Mouse (Mus musculus): ENCODE measurements at regions not wholly inside any gene's neighbourhood (a gene's known extent, or its start where the extent isn't known, plus 50 kb on each side); places are given as distances from the start of the nearest gene placed in this dataset.

DNA sequence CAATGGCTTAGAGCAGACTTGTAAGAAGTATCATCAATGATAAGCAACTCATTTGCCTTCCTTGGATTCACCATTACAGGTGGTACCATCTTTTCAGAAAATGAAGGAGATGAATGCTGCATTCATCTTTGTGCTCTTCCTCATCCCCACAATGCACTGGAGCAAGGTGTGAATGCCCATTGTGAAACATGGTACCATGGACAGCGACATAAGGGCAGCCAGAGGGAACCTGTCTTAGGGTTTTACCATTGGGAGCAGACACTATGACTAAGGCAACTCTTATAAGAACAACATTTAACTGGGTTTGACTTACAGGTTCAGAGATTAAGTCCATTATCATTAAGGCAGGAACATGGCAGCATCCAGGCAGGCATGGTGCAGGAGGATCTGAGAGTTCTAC is 60.1 kb upstream of the Kcnj6 start:
- Histone ChIP-seq H3K4me2 (no peak overlapping the region), H3K36me3 (replicated peaks) (no peaks in the 10 kb centered on the region), H3K9me3 (no peaks in the 10 kb centered on the region), H3K4me3 (replicated peaks) (no peak overlapping the region), H3K27ac (no peak overlapping the region), H3K9ac (no peak overlapping the region), H3K27me3 (no peaks in the 10 kb centered on the region), H3K4me1 (no peaks in the 10 kb centered on the region)
- WGBS = 31% methylated on average over 1 of the region's 1 CpGs
- ATAC-seq (ENCODE audit: low FRiP score) = no peak

DNA sequence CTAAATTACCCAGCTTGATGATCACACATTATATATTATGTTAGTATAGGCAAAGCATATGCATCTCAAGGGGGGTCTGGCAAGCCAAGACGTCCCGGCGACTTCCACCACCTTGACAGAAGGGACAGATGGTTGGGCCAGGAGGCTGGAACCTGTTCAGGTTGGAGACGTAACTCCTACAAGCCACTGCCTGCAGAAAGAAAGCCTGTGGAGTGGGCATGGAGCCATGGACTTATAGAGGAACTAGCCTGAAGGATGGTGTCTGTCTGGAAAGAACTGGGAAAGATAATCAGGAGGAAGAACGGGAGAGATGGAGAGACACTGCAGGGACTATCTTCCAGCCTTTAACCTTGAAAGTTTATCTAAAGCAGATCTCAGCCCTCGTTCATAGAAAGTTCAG is 66.9 kb upstream of the Kcnj6 start:
- Histone ChIP-seq H3K27me3 (no peaks in the 10 kb centered on the region), H3K4me3 (replicated peaks) (no peak overlapping the region), H3K27ac (no peak overlapping the region), H3K36me3 (replicated peaks) (no peaks in the 10 kb centered on the region), H3K4me2 (no peak overlapping the region), H3K9ac (no peak overlapping the region), H3K4me1 (no peaks in the 10 kb centered on the region), H3K9me3 (no peaks in the 10 kb centered on the region)
- ATAC-seq (ENCODE audit: low FRiP score) = no peak
- WGBS = 85% methylated on average over 6 of the region's 6 CpGs

DNA sequence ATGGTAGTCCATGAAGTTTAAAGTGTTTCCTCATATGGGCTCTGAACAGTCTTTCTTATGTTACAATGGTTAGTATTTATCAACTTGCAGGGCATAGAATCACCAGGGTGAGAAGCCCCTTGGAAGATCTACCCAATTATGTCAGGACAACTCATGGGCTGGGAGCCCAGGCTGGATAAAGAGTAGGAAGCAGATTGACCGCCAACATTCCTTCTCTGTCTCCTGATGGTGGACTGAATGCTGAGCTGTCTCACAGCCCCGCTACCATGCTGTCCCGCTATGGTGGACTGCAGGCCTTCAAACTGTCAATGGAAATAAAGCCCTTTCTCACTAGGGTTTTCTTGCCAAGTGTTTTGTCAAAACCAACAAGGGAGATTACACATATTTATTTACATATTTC is 69.2 kb upstream of the Kcnj6 start:
- Histone ChIP-seq H3K9me3 (no peaks in the 10 kb centered on the region), H3K4me3 (replicated peaks) (no peak overlapping the region), H3K4me2 (no peak overlapping the region), H3K9ac (no peak overlapping the region), H3K36me3 (replicated peaks) (no peaks in the 10 kb centered on the region), H3K27ac (no peak overlapping the region), H3K27me3 (no peaks in the 10 kb centered on the region), H3K4me1 (no peaks in the 10 kb centered on the region)
- 90% methylated on average over 3 of the region's 3 CpGs for WGBS
- ATAC-seq (ENCODE audit: low FRiP score) = no peak

DNA sequence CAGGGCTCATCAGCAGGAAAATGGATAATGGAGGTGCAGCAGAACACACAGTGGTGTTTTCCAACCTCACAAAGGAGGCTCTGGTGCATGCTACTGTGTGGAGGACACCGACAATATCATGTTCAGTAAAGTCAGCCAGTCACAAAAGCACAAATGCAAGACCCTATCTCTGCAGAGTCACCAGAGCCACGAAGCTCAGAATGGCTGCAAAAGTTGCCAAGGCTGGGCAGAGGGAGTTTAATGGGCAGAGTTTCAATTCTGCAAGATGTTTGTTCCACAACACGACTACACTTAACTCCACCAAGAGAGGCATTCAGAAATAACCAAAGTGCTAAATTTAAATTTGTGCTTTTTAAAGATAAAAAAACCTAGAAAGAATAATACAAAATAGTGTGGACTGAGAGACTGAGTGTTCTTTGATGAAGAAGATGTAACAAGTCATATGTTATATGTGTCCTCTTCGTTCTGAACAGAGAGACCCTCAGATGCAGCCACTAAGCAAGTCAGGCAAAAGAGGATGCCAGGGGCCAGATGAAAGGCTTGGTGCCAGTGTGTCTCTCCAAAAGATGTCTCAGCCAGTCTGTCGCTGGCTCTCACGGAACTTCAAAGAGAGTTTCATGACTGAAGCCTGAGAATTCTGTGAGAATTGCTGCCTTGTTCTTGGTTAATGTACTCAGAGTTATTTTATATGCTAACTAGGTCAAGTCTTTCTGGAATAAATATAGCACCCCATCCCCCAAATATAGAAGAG is 95.1 kb upstream of the Kcnj6 start:
- ATAC-seq (ENCODE audit: low FRiP score) = no peak
- H3K9ac ChIP-seq = no peak overlapping the region
- no peak overlapping the region for H3K4me2 ChIP-seq
- H3K9me3 ChIP-seq = no peaks in the 10 kb centered on the region
- H3K27ac ChIP-seq = no peak overlapping the region
- H3K36me3 ChIP-seq (replicated peaks) = no peaks in the 10 kb centered on the region
- H3K4me1 ChIP-seq = no peaks in the 10 kb centered on the region
- H3K4me3 ChIP-seq (replicated peaks) = no peak overlapping the region
- no peaks in the 10 kb centered on the region for H3K27me3 ChIP-seq
- WGBS = 72% methylated on average over 6 of the region's 6 CpGs

DNA sequence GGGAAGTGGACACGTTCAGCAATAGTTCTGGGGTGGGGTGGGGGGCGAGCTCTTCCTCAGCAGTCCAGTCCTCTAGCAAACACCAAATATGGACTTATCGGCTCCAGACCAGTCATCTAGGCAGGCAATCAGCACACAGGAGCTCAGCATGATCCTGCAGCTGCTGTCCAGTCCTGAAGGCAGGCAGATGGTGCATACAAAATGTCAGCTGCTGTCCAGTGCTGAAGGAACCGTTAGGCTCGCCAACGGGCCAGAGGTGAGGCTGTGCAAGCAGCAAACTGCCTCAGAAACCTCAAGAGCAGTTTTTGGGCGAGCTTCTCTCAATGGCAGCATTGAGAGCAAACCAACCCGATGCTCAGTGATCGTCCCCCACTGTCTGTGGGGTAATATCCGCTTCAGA is 96.3 kb upstream of the Kcnj6 start:
- WGBS = 36% methylated on average over 10 of the region's 10 CpGs
- H3K4me3 ChIP-seq (replicated peaks) = no peak overlapping the region
- H3K27me3 ChIP-seq = no peaks in the 10 kb centered on the region
- H3K36me3 ChIP-seq (replicated peaks) = no peaks in the 10 kb centered on the region
- H3K4me1 ChIP-seq = no peaks in the 10 kb centered on the region
- no peak overlapping the region for H3K27ac ChIP-seq
- H3K9me3 ChIP-seq = no peaks in the 10 kb centered on the region
- H3K9ac ChIP-seq = no peak overlapping the region
- no peak overlapping the region for H3K4me2 ChIP-seq
- ATAC-seq (ENCODE audit: low FRiP score) = no peak

DNA sequence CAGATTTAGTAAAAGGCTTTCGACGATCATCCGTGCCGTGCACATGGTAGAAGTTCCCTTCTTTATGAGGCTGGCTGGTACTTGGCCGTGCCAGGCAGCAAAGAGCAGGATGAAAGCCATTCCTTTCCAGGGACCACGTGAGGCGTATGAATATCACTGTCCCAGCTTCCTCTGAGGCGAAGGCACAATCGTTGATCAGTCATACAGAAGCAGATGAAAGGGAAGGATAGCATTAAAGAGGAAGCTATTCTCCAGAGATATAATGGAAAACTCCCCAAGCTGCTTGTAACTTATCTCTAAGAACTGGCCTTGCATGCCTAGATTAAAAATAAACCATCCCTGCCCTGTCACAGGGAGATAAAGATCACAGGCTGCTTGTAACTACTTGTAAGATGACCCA is 103.5 kb upstream of the Kcnj6 start:
- no peak overlapping the region for H3K4me3 ChIP-seq (replicated peaks)
- H3K9me3 ChIP-seq = no peaks in the 10 kb centered on the region
- no peaks in the 10 kb centered on the region for H3K4me1 ChIP-seq
- H3K36me3 ChIP-seq (replicated peaks) = no peaks in the 10 kb centered on the region
- no peak overlapping the region for H3K27ac ChIP-seq
- H3K9ac ChIP-seq = no peak overlapping the region
- no peaks in the 10 kb centered on the region for H3K27me3 ChIP-seq
- 85% methylated on average over 9 of the region's 9 CpGs for WGBS
- ATAC-seq (ENCODE audit: low FRiP score) = no peak
- no peak overlapping the region for H3K4me2 ChIP-seq

DNA sequence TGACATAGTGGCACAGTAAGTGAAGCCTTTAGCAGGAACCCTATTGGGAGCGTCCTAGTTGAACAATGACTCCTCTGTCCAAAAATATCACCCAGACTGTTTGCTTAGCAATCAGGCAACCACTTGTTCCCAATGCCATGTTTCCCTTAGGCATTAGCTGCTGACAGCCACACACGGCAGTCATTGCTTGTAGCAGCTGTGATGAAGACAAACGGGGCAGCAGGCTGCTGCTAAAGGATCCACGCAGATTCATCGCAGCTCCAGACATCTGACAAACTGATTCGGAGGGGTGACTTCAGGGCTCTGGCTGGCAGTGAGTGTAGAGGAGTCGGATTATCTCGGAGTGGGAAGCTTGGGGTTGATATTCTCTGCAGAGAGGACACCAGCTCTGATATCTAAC is 120.0 kb upstream of the Kcnj6 start:
- Histone ChIP-seq H3K9me3 (no peaks in the 10 kb centered on the region), H3K9ac (no peak overlapping the region), H3K4me1 (peaks cover 11% of the 10 kb centered on the region), H3K27me3 (no peaks in the 10 kb centered on the region), H3K4me3 (replicated peaks) (no peak overlapping the region), H3K27ac (no peak overlapping the region), H3K4me2 (no peak overlapping the region), H3K36me3 (replicated peaks) (no peaks in the 10 kb centered on the region)
- 81% methylated on average over 8 of the region's 8 CpGs for WGBS
- no peak for ATAC-seq (ENCODE audit: low FRiP score)

DNA sequence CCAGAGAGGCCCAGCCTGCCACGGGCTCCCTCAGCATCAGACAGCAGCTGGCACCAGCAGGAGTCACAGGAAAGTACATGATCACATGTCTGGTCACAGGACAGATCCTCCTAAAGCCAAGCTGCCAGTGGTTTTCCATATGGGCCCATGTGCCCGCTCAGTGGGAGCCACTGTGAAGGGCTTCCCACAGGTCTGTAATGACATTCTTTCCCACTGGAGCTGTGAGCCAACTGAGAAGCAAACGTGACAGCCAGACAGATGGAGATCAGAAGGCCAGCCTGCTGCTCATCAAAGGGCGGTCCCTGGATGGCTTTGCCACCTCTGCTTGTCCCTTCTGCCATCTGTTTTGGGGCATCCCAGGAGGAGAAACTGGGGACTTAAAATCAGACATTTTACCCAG is 121.8 kb upstream of the Kcnj6 start:
- no peaks in the 10 kb centered on the region for H3K9me3 ChIP-seq

DNA sequence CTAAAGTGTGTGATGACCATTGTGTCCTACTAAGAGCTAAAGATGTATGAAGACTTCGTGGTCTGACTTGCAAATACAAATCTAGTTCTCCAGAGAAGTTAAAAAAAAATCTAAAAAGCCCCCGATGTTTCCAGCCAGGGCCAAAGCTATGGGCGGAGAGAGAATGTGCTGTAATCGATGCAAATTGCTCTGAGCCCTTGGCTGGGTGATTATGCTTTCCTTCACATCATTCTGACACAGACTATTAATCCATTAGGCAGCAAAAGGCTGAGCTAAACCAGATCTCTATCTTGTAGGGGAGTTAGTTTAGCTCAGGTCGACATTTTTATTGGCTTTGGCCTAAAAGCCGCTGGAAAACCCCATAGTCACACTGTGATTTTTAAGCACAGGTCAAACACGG is 124.5 kb upstream of the Kcnj6 start:
- no peak for ATAC-seq (ENCODE audit: low FRiP score)
- Histone ChIP-seq H3K36me3 (replicated peaks) (no peaks in the 10 kb centered on the region), H3K4me2 (no peak overlapping the region), H3K4me1 (peaks cover 11% of the 10 kb centered on the region), H3K27me3 (no peaks in the 10 kb centered on the region), H3K27ac (no peak overlapping the region), H3K9me3 (no peaks in the 10 kb centered on the region), H3K4me3 (replicated peaks) (no peak overlapping the region), H3K9ac (no peak overlapping the region)
- 63% methylated on average over 7 of the region's 7 CpGs for WGBS

More for the DNA sequence above, 121.8 kb upstream of the Kcnj6 start:
- Histone ChIP-seq H3K4me1 (peaks cover 11% of the 10 kb centered on the region), H3K9ac (no peak overlapping the region), H3K36me3 (replicated peaks) (no peaks in the 10 kb centered on the region), H3K27ac (no peak overlapping the region), H3K27me3 (no peaks in the 10 kb centered on the region), H3K4me3 (replicated peaks) (no peak overlapping the region), H3K4me2 (no peak overlapping the region)
- 84% methylated on average over 4 of the region's 4 CpGs for WGBS
- peak; percentile 11; the same call in 1 of the 2 replicates for ATAC-seq (ENCODE audit: low FRiP score)

DNA sequence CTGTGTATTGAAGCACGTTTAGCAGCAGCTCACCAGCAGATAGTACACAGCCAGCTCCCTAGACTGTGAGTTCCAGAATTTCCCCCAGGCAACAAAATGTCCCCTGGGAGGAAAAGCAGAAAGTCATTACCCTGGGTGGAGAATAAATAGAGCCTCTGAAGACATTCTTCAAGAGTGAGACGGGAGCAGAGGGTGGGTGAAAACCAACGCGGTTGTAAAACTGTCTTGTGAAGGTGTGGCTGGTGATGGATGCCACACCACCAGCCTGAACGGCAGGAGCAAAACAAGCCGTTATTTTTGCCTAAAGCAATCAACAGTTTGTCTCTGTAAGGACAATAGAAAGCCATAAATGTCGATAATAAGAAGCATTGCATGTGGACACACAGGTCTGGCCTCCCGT is 129.7 kb upstream of the Kcnj15 start:
- no peak overlapping the region for H3K27ac ChIP-seq
- H3K36me3 ChIP-seq (replicated peaks) = no peaks in the 10 kb centered on the region
- 82% methylated on average over 8 of the region's 8 CpGs for WGBS
- no peaks in the 10 kb centered on the region for H3K9me3 ChIP-seq
- H3K4me1 ChIP-seq = peaks cover 16% of the 10 kb centered on the region
- no peaks in the 10 kb centered on the region for H3K27me3 ChIP-seq
- no peak for ATAC-seq (ENCODE audit: low FRiP score)
- no peak overlapping the region for H3K4me2 ChIP-seq
- no peak overlapping the region for H3K9ac ChIP-seq
- H3K4me3 ChIP-seq (replicated peaks) = no peak overlapping the region

DNA sequence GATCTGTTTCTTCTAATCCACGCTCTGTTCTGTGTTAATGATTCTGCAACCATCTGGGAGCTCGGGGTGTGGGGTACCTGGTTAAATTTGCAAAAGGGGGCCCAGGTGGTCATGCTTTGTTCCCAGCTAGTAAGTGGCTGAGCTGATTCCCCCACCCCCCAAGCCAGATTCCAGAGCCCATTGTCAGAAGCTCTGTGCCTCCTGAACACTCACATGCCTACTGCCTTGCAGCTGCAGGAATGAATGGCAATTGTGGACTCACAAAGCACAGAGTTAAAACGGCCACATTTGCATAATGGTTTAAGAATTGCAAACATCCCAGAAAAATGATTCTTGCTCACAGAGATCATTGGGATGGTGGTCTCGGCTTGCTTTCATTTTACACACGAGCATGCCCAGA is 125.5 kb upstream of the Kcnj15 start:
- no peak overlapping the region for H3K27ac ChIP-seq
- H3K27me3 ChIP-seq = no peaks in the 10 kb centered on the region
- no peak overlapping the region for H3K4me3 ChIP-seq (replicated peaks)
- H3K4me2 ChIP-seq = no peak overlapping the region
- H3K9me3 ChIP-seq = no peaks in the 10 kb centered on the region
- no peaks in the 10 kb centered on the region for H3K36me3 ChIP-seq (replicated peaks)
- WGBS = 29% methylated on average over 5 of the region's 5 CpGs
- 0 out of 2 replicates have a peak, but pooled peaks have one; percentile 27 for ATAC-seq (ENCODE audit: low FRiP score)
- peaks cover 16% of the 10 kb centered on the region for H3K4me1 ChIP-seq
- H3K9ac ChIP-seq = no peak overlapping the region

DNA sequence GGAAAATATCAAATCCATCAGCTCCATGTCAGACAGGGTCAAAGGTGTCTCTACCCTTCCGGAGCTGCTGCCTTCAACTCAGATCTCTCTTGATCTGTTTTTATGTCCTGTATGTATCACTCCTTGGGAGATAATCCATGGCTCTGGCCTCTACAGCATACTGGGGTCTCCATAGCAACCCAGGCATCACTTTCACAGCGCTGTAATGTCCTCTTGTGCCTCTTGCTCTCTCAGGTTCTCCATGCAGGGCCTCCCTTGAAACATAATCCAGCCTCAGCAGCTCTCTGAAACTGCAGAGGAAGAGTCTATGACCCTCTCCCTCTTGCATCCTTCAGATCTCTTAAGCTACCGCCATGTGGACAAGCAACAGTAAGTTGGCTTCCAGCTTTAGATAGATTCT is 118.5 kb upstream of the Kcnj15 start:
- H3K4me1 ChIP-seq = peaks cover 9% of the 10 kb centered on the region; the same call in 1 of the 2 replicates
- H3K36me3 ChIP-seq (replicated peaks) = no peaks in the 10 kb centered on the region
- H3K4me3 ChIP-seq (replicated peaks) = no peak overlapping the region
- 77% methylated on average over 3 of the region's 3 CpGs for WGBS
- ATAC-seq (ENCODE audit: low FRiP score) = no peak
- H3K27me3 ChIP-seq = no peaks in the 10 kb centered on the region
- H3K9me3 ChIP-seq = no peaks in the 10 kb centered on the region
- H3K9ac ChIP-seq = no peak overlapping the region
- no peak overlapping the region for H3K4me2 ChIP-seq
- H3K27ac ChIP-seq = no peak overlapping the region

Data from forebrain, embryonic 12.5 days (tissue).